Mouse (Mus musculus) G1E (cell line): ENCODE results near the gene Purb.

Source experiments
- CTCF ChIP-seq: IDR thresholded peaks from 2 replicates; pipeline ENCODE4 v1.5.1; 2012; ENCODE audit warnings: low read depth, low read length, inconsistent platforms, mixed read lengths
- GATA1 ChIP-seq: IDR thresholded peaks from 2 replicates; pipeline ENCODE4 v1.6.1; 2012; ENCODE audit warnings: borderline replicate concordance, low read length, inconsistent platforms, mixed read lengths
- POLR2AphosphoS5 ChIP-seq: IDR thresholded peaks from 2 replicates; pipeline ENCODE4 v1.6.1; 2012; ENCODE audit warnings: low read depth, low read length, inconsistent platforms; ENCODE audit not compliant: insufficient replicate concordance
- TAL1 ChIP-seq: conservative IDR thresholded peaks from 2 replicates; pipeline ENCODE4 v1.6.1; 2012; ENCODE audit warnings: low read depth, low read length, inconsistent platforms, mixed read lengths

GRCm38 (mm10) chr11:6484244-6484959, 8.7 kb upstream of the Purb start:
- TF ChIP-seq CTCF = no peak
- no peak for TF ChIP-seq GATA1
- TF ChIP-seq TAL1 = no peak
- TF ChIP-seq POLR2AphosphoS5 = no peak
